Mouse (Mus musculus): ENCODE data around the gene Ube2cbp. TPM values are rescaled to one million over a fixed set of nuclear protein-coding genes. Genes with fewer than 3 reads are reported as not detected.

Gene Ube2cbp
- polyA plus RNA-seq, 1 experiment from 2014 or later: 1.4 TPM

DNA sequence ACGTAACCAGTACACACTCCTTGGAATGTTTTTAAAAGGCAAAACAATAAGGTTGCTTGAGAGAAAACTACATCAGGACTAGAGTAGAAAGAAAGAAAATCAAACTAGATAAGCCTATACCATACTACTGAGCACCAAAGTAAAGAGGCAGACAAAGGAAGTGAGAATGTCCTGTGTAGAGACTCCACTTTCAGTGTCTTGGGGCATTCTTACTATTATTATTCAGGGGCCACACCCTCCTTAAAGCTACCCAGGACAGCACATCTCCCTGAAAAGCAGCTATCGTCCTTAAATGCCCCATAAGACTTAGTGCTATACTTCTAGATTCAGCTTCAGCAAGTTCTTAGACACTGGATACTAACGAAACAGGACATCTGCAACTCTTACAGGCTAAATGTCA, 11.1 kb downstream of the Ube2cbp start:
- Histone ChIP-seq H3K9ac (replicated peaks; ENCODE audit: low read depth) (no peak overlapping the region), H3K36me3 (ENCODE audit: insufficient read depth, low read length) (no peaks in the 10 kb centered on the region), H3K4me2 (replicated peaks; ENCODE audit: low read depth, low read length) (no peak overlapping the region), H3K9me3 (ENCODE audit: low read length) (no peaks in the 10 kb centered on the region), H3K4me3 (ENCODE audit: low read depth, low read length) (no peak overlapping the region), H3K4me1 (ENCODE audit: insufficient read depth, low read depth, low read length) (no peaks in the 10 kb centered on the region), H3K27ac (ENCODE audit: low read length) (no peak overlapping the region), H3K27me3 (replicated peaks; ENCODE audit: insufficient read depth, low read length) (no peaks in the 10 kb centered on the region)
- ATAC-seq: no peak
- 65% methylated on average over 3 of the region's 3 CpGs for WGBS
- DNase-seq (ENCODE audit: low spot score): no peak
- no peak for TF ChIP-seq CTCF (IDR thresholded peaks at IDR 0.05)
- no peak for TF ChIP-seq EP300 (IDR thresholded peaks at IDR 0.05)

DNA sequence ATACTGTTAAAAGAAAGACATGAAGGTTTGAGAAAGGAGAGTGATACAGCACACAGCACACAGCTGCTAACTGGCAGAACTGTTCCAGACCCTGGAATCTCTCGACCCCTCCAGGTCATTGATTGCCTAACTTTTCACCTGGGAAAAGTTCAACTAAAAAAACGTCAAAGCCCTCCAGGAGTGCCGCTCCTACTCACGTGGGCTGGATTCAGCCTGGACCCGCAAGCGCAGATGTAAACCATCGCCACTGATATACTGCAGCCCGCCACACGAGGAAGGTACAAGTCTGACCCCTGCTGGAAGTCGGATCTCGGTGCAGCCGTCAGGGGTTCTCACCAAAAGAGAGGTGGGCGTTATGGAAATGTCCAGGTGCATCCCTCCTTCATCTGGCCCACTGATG, 13.1 kb downstream of the Ube2cbp start:
- H3K4me2 ChIP-seq (replicated peaks; ENCODE audit: low read depth, low read length): peak overlapping the region; percentile 36; the same call in 1 of the 2 replicates
- peak; percentile 72 for ATAC-seq
- H3K9me3 ChIP-seq (ENCODE audit: low read length): no peaks in the 10 kb centered on the region
- no peaks in the 10 kb centered on the region for H3K36me3 ChIP-seq (ENCODE audit: insufficient read depth, low read length)
- WGBS: 0% methylated on average over 13 of the region's 13 CpGs
- H3K27ac ChIP-seq (ENCODE audit: low read length): no peak overlapping the region
- TF ChIP-seq EP300 (IDR thresholded peaks at IDR 0.05) (no peak), CTCF (IDR thresholded peaks at IDR 0.05) (peak; percentile 90)
- H3K27me3 ChIP-seq (replicated peaks; ENCODE audit: insufficient read depth, low read length): no peaks in the 10 kb centered on the region
- H3K4me1 ChIP-seq (ENCODE audit: insufficient read depth, low read depth, low read length): no peaks in the 10 kb centered on the region
- no peak overlapping the region for H3K4me3 ChIP-seq (ENCODE audit: low read depth, low read length)
- H3K9ac ChIP-seq (replicated peaks; ENCODE audit: low read depth): no peak overlapping the region
- DNase-seq (ENCODE audit: low spot score): peak; percentile 72

DNA sequence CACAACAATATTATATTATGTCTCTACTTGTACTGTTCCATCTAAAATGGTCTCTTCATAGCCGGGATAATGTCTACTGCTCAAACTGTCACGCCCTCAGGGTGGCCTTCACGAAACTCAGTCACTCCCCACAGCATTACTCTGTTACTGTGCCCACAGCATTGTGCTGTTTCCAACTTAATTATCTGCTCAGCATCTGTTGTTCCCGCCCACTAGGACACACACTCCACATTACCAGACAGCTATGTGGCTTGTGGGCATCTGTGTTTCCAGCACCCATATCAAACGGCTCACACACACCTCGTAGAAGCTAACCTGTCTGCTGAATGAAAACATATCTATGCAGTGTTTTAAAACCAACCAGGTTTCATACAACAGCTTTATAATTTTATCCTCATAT, 13.7 kb downstream of the Ube2cbp start:
- Histone ChIP-seq H3K27me3 (replicated peaks; ENCODE audit: insufficient read depth, low read length) (no peaks in the 10 kb centered on the region), H3K9me3 (ENCODE audit: low read length) (no peaks in the 10 kb centered on the region), H3K9ac (replicated peaks; ENCODE audit: low read depth) (no peak overlapping the region), H3K4me1 (ENCODE audit: insufficient read depth, low read depth, low read length) (no peaks in the 10 kb centered on the region), H3K4me2 (replicated peaks; ENCODE audit: low read depth, low read length) (no peak overlapping the region), H3K27ac (ENCODE audit: low read length) (no peak overlapping the region), H3K4me3 (ENCODE audit: low read depth, low read length) (no peak overlapping the region), H3K36me3 (ENCODE audit: insufficient read depth, low read length) (no peaks in the 10 kb centered on the region)
- ATAC-seq: no peak
- no peak for DNase-seq (ENCODE audit: low spot score)
- 54% methylated on average over 6 of the region's 6 CpGs for WGBS
- TF ChIP-seq EP300 (IDR thresholded peaks at IDR 0.05) (no peak), CTCF (IDR thresholded peaks at IDR 0.05) (no peak)

DNA sequence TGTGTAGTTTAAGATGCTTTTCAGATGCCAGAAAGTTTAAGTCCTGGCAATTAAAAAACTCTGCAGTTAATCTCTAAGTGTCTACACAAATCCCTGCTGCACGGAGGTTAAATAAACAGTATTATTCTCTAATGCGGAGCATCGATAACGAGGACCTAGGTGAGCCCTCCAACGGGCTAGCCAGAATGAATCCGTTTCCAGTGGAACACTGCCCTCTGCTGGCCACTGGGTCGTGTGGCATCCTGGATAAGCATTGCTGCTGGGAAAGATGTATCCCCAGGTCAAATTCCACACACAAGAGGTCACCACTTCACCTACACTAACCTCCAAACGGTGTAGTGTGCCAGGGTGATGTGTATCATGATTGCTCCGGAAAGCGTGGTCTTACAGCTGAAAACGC, 15.2 kb downstream of the Ube2cbp start:
- Histone ChIP-seq H3K27me3 (replicated peaks; ENCODE audit: insufficient read depth, low read length) (no peaks in the 10 kb centered on the region), H3K36me3 (ENCODE audit: insufficient read depth, low read length) (no peaks in the 10 kb centered on the region), H3K4me1 (ENCODE audit: insufficient read depth, low read depth, low read length) (no peaks in the 10 kb centered on the region), H3K27ac (ENCODE audit: low read length) (no peak overlapping the region), H3K4me3 (ENCODE audit: low read depth, low read length) (no peak overlapping the region), H3K9ac (replicated peaks; ENCODE audit: low read depth) (no peak overlapping the region), H3K4me2 (replicated peaks; ENCODE audit: low read depth, low read length) (no peak overlapping the region), H3K9me3 (ENCODE audit: low read length) (no peaks in the 10 kb centered on the region)
- peak; percentile 58 for ATAC-seq
- peak; percentile 96 for TF ChIP-seq CTCF (IDR thresholded peaks at IDR 0.05)
- no peak for TF ChIP-seq EP300 (IDR thresholded peaks at IDR 0.05)
- peak; percentile 69 for DNase-seq (ENCODE audit: low spot score)
- WGBS: 2% methylated on average over 11 of the region's 11 CpGs

DNA sequence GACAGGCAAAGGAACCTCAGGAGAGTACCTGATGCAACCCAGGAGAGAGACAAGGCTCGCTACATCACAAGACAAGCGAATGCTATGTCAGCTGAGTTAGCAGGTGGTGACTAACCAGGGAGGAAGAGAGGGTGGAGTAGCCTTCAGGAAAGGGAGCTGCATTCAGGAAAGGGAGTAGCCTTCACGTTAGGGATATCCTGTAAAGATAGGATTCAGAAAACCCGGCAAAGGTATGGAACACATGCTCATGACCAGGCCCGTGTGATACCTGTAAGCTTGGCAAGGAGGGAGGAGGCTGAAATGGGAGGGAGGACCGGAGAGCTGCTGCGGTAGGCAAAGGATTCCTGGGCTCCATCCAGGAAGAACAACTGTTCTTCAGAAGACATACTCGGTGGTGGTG, 17.3 kb downstream of the Ube2cbp start:
- Histone ChIP-seq H3K9ac (replicated peaks; ENCODE audit: low read depth) (no peak overlapping the region), H3K4me2 (replicated peaks; ENCODE audit: low read depth, low read length) (no peak overlapping the region), H3K9me3 (ENCODE audit: low read length) (no peaks in the 10 kb centered on the region), H3K4me3 (ENCODE audit: low read depth, low read length) (no peak overlapping the region), H3K36me3 (ENCODE audit: insufficient read depth, low read length) (no peaks in the 10 kb centered on the region), H3K27me3 (replicated peaks; ENCODE audit: insufficient read depth, low read length) (no peaks in the 10 kb centered on the region), H3K4me1 (ENCODE audit: insufficient read depth, low read depth, low read length) (no peaks in the 10 kb centered on the region), H3K27ac (ENCODE audit: low read length) (no peak overlapping the region)
- DNase-seq (ENCODE audit: low spot score) (no peak), ATAC-seq (no peak)
- 81% methylated on average over 8 of the region's 8 CpGs for WGBS
- no peak for TF ChIP-seq EP300 (IDR thresholded peaks at IDR 0.05)
- no peak for TF ChIP-seq CTCF (IDR thresholded peaks at IDR 0.05)

DNA sequence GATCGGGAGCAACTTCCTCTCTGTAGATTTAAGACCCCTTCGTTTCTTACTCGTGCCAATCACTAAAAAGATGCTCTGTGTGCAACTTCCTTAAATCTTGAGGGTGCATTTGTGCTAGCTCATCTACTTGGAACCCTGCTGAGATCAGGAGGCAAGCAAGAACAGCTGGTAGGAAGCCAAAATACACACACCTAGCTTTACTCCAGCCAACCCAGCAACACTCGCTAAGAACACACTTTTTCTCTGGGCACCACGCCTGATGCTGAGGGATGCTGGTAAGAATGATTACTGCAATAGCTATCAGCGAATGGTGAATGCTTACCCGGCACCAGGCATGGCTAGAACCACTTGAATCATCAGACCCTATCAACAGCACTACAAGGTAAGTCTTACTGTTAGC, 17.9 kb downstream of the Ube2cbp start:
- H3K9me3 ChIP-seq (ENCODE audit: low read length): no peaks in the 10 kb centered on the region
- no peak overlapping the region for H3K4me3 ChIP-seq (ENCODE audit: low read depth, low read length)
- TF ChIP-seq CTCF (IDR thresholded peaks at IDR 0.05): no peak
- TF ChIP-seq EP300 (IDR thresholded peaks at IDR 0.05): no peak
- DNase-seq (ENCODE audit: low spot score) (peak; percentile 32), ATAC-seq (no peak)
- no peaks in the 10 kb centered on the region for H3K27me3 ChIP-seq (replicated peaks; ENCODE audit: insufficient read depth, low read length)
- 73% methylated on average over 7 of the region's 7 CpGs for WGBS
- H3K27ac ChIP-seq (ENCODE audit: low read length): no peak overlapping the region
- H3K4me1 ChIP-seq (ENCODE audit: insufficient read depth, low read depth, low read length): no peaks in the 10 kb centered on the region
- H3K36me3 ChIP-seq (ENCODE audit: insufficient read depth, low read length): no peaks in the 10 kb centered on the region
- no peak overlapping the region for H3K9ac ChIP-seq (replicated peaks; ENCODE audit: low read depth)
- no peak overlapping the region for H3K4me2 ChIP-seq (replicated peaks; ENCODE audit: low read depth, low read length)

DNA sequence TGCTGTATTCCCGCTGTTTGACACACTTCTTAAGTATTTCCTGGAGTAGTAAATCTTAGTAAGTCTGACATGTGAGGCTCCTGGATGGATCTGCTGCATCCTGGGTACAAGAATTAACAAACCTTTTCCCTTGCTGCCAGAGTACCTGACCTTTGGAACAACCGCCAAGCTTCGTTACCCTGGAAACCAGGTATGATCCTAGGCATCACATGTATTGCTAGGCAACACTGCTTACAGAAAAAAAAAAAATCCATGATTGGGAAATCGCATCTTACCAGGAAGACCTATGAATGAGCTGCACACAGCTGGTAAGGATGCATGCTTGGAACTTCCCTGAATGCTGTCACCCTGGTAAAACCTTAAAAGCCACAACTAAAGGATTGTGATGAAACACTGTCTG, 22.5 kb downstream of the Ube2cbp start:
- H3K27me3 ChIP-seq (replicated peaks; ENCODE audit: insufficient read depth, low read length): no peaks in the 10 kb centered on the region
- 57% methylated on average over 4 of the region's 4 CpGs for WGBS
- H3K4me1 ChIP-seq (ENCODE audit: insufficient read depth, low read depth, low read length): no peaks in the 10 kb centered on the region
- no peaks in the 10 kb centered on the region for H3K36me3 ChIP-seq (ENCODE audit: insufficient read depth, low read length)
- no peak overlapping the region for H3K27ac ChIP-seq (ENCODE audit: low read length)
- H3K4me2 ChIP-seq (replicated peaks; ENCODE audit: low read depth, low read length): no peak overlapping the region
- DNase-seq (ENCODE audit: low spot score) (no peak), ATAC-seq (no peak)
- H3K4me3 ChIP-seq (ENCODE audit: low read depth, low read length): no peak overlapping the region
- no peak overlapping the region for H3K9ac ChIP-seq (replicated peaks; ENCODE audit: low read depth)
- no peaks in the 10 kb centered on the region for H3K9me3 ChIP-seq (ENCODE audit: low read length)
- TF ChIP-seq CTCF (IDR thresholded peaks at IDR 0.05) (no peak), EP300 (IDR thresholded peaks at IDR 0.05) (no peak)
